Mouse (Mus musculus): ENCODE results near the gene Trabd.

Gene Trabd

DNA sequence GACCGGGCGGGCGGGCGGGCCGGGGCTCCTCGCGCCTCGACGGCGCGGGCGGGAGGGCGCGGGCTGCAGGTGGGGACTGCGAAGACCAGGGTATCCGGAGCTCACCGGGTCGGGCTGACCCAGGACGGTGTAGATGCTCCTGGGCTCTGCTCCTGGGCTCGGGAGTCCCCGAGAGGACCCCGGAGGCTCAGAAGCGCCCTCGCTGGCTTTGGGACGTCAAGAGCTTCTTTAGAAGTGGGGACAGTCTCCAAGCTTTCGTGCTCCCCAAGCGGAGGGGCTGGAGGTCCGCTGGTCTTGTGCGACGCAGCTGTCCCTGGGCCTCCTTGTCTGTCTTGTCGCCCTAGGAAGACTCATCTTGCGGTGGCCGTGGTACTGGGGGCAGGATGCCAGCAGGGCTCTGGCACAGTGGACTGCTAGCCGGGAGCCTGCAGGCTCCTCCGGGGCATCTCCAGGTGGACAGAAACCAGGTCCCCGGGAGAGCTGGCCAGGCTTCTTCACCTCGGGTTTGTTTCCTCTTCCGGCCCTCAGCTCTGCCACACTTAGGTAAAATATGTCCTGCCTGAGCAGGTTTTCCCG is 1.3 kb downstream of the Trabd start:
- CTCF ChIA-PET, result interaction anchor here (1.0 kb wide), 1 partner anchor 135 kb away, joined by 6 read pairs; the partner anchor contains the start of gene Ppp6r2

DNA sequence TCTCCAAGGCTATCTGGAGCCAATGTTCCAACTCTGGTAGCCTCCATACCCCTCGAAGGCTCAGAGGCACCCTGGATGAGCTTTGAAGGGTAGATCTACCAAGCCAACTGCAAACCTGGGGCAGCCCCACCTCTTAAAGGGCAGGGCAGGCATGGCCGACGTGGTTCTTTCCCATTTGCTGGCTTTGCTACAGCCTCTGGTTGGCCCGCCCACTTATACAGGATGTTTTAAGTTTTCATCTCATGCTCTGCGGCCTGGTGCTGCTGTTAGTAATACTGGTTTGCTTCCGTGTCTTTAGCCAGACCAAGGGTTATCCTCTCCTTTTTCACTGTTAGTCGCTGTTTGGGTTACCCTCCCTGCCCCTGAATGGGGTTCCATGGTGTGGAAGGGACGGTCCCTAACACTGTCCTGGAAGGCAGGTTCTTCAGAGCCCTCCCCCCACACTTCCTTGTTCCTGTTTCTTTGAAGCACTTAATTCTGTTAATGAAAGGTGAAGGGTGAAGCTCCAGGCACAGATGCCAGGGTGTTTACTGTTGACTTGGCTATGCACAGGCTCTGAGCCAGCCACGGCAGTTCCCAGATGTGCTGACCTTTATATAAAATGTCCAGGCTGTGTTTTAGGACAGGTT is 3.4 kb downstream of the Trabd start:
- CTCF ChIA-PET, result interaction anchor here (0.5 kb wide), 1 partner anchor 133 kb away, joined by 10 read pairs; the partner anchor contains the start of gene Ppp6r2

DNA sequence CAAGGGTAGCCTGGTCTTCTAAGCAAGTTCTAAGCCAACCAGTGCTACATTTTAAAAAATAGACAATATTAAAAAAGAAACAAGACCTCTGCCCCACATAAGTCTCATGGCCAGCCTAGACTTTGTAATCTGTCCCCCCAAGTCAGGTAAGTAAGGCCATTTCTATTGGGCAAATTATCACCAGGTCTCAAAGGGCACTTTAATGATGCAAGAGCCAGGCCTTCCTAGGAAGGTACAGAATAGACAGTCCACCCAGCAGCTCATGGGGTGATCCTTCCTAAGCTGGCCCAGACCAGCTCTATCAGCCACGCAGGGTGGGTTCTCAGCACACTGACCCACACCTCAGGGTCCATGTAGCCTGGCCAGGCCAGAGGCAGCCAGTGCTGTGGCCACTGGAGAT is 9.0 kb downstream of the Trabd start:
- CTCF ChIA-PET, result no interaction called here

DNA sequence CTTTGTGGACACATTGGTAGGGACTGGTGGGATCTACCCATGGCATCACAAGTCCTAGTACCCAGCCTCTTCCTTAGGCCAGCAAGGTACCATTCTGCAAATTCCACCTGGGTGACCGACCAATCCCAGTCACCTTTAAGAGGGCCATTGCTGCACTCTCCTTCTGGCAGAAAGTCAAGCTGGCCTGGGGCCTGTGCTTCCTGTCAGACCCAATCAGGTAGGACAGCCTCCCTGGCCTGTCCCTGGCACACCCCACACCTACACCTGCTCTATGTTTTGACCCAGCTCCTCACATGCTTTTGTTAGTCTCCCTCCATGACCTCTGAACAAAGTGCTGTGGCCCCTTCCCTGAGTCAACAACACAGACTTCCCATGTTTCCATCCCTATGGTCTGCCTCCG is 9.9 kb downstream of the Trabd start:
- CTCF ChIA-PET, result no interaction called here

DNA sequence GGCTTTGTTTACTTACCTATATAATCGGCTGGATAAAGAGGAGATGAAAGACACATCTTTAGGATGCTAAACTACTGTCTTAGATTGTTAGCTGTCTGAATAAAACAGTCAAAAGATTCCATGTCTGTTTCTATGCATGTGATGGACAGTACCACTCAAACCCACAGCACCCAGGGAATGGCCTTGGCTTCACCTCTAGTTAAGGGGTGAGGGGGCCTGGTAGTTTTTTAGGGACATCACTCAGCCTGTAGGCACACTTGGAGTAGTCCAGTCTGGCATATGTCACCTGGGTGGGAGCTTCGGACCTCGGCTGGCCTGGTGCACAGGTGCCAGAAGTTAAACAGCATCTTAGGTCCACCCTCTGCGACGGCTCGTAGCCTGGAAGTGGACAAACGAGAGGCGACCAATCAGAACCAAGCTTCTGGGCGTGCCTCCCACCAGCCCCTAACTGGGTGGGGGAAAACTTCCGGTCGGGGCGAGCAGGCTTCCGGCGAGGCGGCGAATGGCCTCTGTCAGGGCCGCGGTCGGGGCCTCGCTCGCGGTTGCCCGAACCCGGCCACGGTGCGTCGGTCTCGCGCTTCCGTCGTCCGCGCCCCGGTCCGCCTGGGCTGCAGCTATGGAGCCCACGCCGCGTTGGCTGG is 13.8 kb downstream of the Trabd start, which contains the start of gene Selenoo:
Selenoo (plus strand) TSS at position 478 of the 641 bp plus-strand sequence.
- CTCF ChIA-PET, result no interaction called here

DNA sequence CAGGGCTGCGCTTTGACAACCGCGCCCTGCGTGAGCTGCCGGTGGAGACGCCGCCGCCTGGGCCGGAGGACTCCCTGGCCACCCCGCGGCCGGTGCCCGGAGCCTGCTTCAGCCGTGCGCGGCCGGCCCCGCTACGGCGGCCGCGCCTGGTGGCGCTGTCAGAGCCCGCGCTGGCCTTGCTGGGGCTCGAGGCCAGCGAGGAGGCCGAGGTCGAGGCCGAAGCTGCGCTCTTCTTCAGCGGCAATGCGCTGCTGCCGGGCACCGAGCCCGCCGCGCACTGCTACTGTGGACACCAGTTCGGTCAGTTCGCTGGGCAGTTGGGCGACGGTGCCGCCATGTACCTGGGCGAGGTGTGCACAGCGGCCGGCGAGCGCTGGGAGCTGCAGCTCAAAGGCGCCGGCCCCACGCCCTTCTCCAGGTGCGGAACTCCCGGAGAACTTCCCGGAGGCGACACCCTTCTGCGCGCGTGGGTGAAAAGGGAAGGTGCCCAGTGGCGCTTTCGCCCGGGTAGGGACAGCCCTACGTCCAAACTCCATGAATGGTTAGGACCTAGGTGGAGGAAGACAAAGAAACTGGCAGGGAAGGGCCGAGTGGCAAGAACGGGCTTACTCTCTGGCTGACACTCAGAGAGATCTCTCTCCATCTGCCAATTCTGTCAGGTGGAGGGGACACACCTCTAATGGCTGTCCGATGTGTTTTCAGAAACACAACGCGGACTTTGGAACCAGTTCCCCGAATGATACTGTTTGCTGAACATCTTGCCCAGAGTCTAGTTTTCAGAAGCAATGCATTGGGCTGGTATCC is 14.5 kb downstream of the Trabd start:
- CTCF ChIA-PET, result no interaction called here

DNA sequence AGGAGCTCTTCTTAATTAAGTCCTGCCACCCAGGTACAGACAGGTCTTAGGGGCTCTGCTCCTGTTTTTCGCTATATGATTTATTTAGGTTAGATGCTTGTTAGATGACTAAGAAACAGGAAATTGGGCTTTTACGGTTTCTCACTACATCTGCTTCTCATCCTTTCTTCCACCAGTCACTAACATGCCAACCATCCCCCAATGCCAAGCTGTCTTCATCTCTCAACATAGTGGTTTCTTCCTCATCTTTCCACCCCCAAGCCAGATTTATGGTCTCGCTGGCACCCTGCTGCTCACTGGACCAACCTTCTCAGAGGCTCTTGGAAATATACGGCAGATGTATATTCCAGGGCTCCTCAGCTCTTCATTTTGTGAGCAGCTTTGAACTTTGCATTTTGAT is 15.7 kb downstream of the Trabd start:
- CTCF ChIA-PET, result no interaction called here

DNA sequence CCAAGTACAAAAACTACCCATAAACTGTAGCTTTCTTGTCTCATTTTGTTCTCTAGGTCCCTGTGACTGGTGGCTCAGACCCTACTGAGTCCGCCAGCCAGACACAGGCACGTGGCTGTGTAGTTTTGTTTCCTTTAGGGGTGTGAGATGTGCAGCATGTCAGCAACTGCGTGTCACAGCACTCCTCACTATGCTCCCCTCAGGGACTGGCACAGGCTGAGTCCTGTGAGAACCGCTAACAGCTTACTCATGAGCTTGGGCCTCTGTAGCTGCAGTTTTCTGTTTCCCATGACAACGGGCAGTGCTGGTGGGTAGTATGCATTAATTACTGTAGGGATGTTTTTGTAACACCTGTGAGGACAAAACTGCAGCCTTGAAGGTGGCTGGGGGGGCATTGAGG is 17.3 kb downstream of the Trabd start:
- CTCF ChIA-PET, result interaction anchor here (0.6 kb wide), 1 partner anchor 308 kb away, joined by 15 read pairs; no protein-coding TSS in a partner anchor

DNA sequence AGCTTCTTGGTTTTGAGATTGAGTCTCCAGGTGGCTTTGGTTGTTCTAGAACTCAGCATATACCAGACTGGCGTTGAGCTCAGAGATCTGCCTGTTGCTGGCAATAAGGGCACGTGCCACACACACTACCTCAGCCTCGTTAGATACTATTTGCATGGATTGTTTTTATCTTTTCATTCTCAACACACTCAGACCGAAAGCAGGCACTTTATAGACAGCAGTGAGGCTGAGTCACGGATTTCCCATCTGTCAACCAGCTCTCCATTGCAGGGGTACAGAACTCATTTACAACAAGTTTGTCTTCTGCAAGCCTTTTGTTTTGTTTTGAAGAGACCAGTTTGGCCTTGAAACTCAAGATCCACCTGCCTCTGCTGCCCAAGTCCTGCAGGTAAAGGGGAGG is 22.5 kb downstream of the Trabd start:
- CTCF ChIA-PET, result interaction anchor here (0.5 kb wide), 1 partner anchor 107 kb away, joined by 5 read pairs; no protein-coding TSS in a partner anchor

DNA sequence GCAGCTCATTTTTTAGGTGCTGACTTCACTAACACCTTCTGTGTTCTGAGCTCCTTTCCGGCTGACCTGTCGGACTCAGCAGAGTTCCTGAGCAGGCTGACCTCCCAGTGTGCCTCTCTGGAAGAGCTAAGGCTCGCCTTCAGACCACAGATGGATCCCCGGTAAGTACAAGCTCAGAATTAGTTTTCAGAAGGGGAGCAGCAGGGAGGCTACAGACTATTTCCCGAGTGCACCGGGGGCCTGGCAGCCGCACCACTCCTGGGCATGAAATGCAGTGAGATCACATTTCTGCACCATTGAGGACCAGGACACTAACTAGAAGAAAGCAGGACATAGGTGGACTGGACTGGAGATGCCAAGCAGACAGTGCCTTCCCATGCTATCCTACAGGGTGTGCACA is 23.7 kb downstream of the Trabd start:
- CTCF ChIA-PET, result no interaction called here

DNA sequence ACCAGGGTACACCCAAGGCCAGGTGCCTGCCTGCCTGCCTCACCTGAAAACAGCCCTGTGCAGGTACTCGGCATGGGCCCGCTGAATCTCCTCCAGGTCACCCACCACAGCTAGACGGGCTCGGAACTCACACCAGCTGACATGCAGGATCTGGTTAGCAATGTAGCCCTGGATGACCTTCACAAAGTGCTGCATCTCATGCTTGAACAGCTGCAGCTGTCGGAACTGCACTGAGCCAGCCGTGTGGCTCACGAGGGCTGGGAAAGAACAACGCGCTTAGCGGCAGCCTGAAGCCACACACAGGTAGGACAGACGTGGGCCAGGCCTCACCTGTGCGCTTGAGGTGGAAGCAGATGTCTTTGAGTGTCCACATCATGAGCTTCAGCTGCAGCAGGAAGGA is 25.9 kb downstream of the Trabd start:
- CTCF ChIA-PET, result no interaction called here

DNA sequence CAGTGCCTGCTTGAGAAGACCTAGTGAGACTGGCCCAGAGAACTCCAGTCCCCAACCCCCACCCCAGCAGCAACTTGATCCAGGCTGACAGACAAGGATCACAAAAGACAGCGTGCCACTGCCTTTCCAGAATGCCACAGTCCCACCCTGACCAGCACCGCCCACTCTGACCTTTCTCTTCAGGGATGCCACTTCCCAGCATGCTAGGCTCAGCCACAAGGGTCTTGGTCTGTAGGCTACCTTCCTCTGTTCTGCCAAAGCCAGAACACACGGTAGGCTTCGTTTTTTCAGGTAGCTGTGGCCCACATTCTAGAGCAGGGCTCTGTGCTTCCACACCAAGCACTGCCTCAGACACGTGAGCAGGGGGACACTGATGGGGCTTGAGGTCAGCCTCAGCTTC is 27.7 kb downstream of the Trabd start:
- CTCF ChIA-PET, result no interaction called here

DNA sequence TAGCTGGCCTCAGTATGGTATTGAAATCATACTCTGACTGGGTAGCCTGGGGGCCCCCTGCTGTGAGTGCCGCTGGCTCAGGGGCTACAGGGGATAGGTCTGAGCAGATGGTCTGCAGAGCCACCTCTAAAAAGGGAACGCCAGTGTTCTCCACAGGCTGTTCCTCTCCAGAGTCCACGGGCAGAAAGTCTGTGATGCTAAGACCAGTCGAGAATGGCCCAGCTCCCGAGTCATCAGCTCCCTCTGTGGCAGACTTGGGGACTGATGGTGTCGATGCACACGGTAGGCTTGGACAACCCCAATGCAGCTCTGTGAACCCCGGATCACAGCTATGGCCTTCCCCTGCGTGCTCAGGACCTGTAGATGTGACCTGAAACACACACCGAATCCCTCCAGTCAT is 29.0 kb downstream of the Trabd start:
- CTCF ChIA-PET, result no interaction called here

DNA sequence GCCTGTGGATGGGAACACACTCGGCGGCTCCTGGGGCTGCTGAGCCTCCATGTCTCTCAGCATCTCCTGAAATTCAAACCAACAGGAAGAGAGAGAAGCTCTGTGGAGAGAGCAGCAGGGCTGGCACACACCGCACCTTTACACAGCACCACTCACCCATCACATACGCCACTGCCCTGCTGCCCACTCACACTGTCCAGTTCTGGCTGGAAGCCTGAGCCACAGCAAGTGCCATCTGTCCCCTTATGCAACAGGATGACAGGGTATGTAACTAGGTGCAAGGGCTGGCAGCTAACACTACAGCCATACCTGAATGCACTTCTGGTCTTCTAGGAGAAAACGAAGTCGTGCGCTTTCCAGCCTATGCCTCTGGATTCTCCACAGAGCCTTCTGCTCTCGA is 29.5 kb downstream of the Trabd start:
- CTCF ChIA-PET, result no interaction called here

DNA sequence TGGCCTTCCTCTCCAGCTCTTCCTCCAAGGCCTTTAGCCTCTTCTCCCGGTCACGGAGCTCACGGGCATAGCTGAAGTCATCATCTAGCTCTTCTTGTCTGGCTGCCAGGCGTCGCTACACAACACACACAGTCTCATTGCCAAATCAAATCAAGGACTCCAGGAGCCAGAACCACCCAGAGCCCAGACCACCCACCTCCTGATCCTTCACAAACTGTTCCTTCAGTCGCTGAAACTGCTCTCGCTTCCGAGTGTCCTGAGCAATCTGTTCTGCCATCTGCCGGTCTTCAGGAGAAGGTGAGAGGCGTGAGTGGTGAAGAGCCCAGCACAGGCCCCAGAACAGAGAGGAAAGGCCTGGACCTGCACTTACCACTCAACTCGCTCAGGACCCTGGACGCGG is 31.1 kb downstream of the Trabd start:
- CTCF ChIA-PET, result no interaction called here

DNA sequence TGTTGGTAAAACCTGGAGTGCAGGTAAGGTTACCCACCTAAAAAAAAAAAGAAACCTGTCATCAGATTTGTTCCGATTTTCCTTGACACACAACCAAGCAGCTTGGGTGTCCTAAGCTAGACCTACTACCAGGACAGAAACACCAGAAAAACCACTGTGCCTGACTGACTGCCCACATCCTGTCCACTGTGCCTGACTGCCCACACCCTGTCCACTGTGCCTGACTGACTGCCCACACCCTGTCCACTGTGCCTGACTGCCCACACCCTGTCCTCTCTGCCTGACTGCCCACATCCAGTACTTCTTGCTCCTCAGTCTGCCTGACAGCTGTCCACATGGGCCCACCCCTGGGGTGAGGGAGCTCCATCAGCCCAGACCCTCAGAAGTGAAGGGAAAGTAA is 32.1 kb downstream of the Trabd start:
- CTCF ChIA-PET, result no interaction called here

DNA sequence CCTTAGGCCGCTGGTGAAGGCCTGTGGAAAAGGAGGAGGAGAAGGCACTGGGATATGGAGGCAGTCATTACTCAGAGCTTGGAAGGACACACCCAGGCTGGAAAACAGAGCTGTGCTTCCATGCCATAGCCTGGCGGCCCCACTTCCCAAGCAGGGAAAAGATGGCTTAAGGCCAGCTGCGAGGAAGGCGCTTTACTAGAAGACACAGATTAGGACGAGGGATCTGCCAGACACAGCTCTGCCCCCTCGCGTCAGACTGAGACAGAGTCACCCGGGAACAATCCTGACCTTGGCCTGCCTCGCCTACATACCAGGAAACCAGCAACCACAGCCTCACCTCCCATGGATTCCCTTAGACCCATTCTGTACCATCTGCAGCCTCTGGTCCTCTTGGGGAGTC is 35.2 kb downstream of the Trabd start:
- CTCF ChIA-PET, result no interaction called here

DNA sequence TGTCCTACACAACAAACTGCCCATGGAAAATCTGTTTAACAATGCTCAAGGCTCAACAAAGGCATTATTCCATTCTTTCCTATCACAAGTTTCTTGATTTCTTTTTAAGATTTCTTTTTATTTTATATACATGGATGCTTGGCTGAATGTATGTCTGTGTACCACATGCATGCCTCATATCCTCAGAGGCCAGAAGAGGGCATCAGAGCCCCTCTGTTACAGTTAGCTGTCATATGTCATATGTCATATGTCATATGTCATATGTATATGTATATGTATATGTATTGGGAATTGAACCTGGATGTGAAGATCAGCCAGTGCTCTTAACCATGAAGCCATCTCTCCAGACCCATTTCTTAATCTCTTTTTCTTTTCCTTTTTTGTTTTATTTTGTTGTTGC is 43.1 kb downstream of the Trabd start:
- CTCF ChIA-PET, result no interaction called here

DNA sequence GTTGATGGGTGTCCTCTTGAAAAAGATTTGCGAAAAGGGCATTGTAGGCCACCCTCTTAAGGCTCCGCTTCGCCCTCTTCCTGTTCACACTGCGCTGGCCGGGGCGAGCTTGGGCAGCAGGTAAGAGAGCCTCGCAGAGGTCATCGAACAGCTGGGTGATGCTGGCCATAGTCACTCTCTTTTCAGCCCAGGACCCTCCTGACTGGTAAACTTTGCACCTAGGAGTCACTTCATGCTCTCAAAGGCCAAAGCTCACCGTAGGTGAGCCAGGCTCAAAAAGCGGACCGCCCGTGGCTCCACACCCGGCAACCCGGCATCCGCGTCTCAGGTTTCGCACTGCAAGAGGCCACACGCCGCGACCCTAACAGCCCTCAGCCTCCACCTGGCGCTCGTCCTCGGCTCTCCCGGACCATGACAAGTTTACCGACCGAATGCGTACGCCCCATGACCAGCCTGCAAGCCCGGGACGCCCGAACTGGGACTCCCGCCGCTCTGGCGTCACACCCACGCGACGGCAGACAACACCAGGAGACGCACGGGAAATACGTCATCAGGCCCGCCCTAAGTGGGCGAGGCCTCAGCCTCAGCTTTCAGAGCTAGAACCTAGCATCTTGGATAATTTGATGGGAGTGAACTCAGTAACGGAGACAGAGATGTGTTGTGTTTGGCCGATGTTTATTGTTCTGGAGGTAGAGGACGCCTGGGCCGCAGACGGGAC is 47.9 kb downstream of the Trabd start, which contains the start of gene Tubgcp6:
Tubgcp6 (minus strand) TSS at position 464 of the 718 bp plus-strand sequence.
- CTCF ChIA-PET, result no interaction called here

DNA sequence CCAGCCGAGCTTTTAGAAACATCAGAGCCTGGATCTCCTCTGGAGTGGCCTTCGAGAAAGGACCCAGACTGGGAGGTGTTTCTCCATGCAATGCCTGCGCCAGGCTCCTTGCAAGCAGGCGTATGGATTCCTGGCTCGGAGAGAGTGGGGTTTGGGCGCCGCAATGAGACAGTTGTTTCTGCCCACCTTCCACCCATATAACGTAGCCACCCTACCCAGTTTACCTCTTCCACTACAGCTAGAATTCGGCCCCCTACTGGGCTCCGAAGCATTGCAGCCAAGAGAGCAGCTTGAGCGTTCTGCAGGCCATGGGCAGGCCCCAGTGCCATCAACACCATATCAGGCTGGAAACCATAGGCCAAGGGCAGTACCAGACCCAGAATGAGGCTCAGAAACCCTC is 48.7 kb downstream of the Trabd start:
- CTCF ChIA-PET, result interaction anchor here (0.7 to 1.2 kb wide), 2 partner anchors 33 to 44 kb away, joined by 4 read pairs; no protein-coding TSS in a partner anchor

DNA sequence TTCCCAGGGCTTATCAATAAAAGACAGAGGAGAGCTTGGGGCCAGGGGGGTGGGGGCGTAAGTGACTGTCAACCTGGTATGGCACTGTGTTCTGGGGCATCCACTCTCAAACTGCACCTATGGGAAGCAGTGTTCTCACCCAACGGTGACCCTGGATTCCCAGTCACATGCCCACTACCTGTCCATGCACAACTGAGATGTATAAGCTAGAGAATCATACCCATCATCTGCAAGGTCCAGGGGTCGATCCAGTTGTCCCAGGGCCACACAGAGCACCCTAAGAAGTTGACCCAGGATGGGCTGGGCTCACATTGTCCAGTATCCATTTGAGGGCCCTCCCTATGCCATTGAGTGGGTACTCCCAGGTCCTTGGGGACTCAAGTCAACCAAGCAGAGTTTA is 49.4 kb downstream of the Trabd start:
- CTCF ChIA-PET, result interaction anchor here (1.2 kb wide), 1 partner anchor 33 kb away, joined by 4 read pairs; no protein-coding TSS in a partner anchor

DNA sequence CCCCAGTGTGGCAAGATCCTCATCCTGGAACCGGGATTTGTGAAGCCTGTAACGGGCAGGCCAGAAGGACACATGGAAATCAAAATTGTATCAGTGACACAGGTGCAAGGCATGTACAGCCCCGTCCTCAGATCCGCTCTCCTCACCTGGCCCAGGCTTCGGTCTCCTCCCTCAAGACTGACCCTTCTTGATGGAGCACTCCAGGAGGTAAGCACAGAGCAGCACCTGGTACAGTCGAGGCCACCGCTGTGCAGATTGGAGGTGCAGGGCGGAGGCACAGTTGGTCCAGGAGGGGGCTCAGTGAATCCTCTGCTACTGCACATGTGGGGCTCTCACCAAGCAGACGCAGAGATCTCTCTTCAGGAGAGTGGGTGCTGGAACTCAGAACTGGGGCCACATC is 50.4 kb downstream of the Trabd start:
- CTCF ChIA-PET, result no interaction called here
